Mouse (Mus musculus) megakaryocyte-erythroid progenitor cell, adult 5-6 weeks (primary cell): Measurements from ENCODE around the gene Prpf4. TPM values are rescaled to one million over a fixed set of nuclear protein-coding genes. Genes with fewer than 3 reads are reported as not detected.

ENCODE experiments used
- ATAC-seq: replicated peaks from 2 replicates; pipeline ENCODE4 v1.8.0; 2016; ENCODE audit warnings: mild to moderate bottlenecking, inconsistent platforms; ENCODE audit not compliant: severe bottlenecking, poor library complexity, low FRiP score, low TSS enrichment
- total RNA-seq, 2 experiments: library from RNA; stranded (forward) in 1 of 2; stranded (reverse) in 1 of 2; fragments of 200-1000, 215-1000 nt in 1 of 2; fragments of >200 nt in 1 of 2; fragmentation: Nextera tagmentation in 1 of 2; gene quantifications; 2 replicates each; pipeline ENCODE4 v1.2.3; 2014 to 2017

Gene Prpf4
- total RNA-seq, 2 experiments from 2014 or later = 25.4 to 29.0 TPM

DNA sequence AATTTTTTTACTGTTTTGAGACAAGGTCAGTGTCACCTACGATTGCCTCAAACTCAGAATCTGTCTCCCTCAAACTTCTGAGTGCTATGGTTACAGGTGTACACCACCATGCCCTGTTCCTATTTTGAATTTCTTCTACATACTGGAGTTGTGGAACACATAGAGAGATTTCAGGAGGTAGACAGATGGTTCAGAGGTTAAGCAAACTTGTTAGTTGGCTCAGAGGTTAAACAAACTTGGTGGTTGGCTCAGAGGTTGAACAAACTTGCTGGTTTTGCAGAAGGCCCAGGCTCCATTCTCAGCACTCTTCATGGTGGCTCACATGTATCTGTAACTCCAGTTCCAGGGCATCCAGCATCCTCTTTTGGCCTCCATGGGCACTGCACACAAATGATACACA lies 24.4 kb upstream of the Prpf4 start:
- ATAC-seq = no peak

DNA sequence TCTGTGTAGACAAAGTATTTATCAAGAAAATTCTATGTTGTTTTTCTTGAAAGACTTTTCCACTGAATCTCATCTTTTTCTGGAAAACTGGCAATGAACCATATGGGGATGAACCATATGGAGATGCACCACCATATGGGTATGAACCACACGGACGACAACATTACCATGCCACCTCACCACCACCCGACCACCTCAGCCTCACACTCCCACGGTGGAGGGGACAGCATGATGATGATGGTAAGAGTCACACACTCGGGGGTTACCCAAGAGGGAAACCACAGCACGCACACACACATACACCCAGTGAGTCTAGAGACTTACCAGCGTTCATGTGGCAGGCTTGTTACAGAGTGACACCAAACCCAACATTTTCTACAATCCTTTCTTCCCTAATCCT lies 23.2 kb upstream of the Prpf4 start:
- no peak for ATAC-seq

DNA sequence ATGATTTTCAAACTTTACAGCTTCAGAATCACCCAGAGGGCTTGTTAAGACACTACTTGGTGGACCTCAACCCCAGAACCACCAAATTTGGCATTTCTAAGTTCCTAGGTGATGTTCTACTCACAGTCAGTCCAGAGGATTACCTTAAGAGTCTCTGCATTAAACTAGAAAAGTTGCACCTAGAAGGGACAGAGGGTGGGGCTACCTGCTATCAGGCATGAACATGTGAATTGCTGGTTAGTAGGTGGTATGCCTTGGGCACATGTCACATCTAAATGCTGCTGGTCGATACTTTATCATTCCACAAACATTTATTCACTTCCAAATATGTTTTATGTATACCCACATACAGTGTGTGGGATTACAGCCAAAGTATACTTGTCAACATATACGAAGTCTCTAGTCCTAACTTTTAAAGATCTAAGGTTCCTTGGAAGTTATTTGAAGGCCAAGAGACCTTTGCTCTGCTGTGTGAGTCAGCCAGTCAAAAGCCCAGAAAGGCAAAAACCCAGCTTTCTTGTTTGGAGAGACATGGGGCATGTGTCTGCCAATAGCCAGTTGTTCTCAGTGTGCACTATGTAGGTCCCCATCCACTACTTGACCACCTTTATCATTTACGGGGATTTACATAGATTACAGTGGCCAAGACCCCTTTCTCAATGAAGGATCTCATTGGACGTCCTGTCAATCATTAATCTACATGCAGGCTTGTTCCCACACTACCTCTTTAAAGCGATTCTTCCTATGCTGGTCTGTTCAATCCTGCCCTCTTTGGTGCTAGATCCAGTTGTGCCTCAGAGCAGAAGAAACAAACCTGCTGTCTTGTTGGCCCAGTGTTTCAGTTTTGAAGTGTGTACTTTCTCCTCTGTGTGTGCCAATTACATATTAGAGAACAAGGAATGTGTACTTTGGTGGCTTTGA lies 18.7 kb upstream of the Prpf4 start:
- 0 out of 2 replicates have a peak, but pooled peaks have one; percentile 55 for ATAC-seq

DNA sequence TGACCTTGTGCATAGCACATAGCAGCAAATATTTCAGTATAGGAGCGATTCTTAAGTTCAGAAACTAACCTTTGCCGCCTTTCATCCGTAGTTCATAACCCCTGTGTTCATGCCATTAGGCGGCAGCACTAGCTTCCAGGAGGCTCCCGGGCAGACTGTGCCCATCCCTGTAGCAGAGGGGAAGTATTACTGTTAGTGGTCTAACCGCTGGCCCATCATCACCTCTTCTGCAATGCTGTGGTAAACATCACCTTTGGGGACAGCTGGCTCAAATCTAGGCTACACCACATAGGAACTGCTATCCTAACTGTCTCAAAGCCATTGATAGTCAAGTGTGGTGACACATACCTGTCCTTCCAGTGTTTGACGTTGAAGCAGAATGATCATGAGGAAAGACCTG lies 16.7 kb upstream of the Prpf4 start:
- ATAC-seq = no peak

DNA sequence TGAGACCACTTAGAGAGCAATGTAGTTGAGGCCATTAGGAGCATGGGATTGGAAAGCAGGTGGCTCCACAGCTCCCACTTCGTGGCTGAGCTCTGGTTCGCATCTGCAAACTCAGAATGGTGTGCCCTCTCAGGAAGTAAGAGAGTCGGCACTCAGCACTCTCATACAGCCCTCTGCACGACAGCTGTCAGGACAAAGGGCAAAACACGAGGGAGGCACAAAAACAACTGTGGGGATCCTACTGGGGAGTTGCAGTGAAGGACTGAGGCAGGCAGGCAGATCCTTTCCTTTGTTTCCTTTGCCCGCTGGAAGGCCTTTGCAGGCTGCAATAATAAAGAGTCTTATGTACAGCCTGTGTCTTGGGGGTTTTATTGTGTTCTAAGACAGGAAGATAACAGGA lies 15.1 kb upstream of the Prpf4 start:
- no peak for ATAC-seq

DNA sequence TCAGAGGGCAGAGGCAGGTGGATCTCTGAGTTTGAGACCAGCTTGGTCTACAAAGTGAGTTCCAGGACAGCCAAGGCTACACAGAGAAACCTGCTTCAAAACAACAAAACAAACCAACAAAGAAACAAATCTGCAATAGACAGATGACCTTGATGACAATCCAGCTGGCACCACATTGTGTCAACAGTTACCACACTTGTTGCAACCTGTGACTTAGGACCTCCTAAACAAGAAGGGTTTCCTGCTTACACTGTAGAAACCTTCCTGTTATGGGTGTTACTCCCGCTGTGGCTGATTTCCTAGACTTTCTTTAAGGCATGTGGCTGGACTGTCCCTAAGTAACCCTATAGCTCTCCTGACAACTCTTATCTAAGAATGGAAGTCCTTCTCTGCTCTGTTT lies 12.8 kb upstream of the Prpf4 start:
- no peak for ATAC-seq

DNA sequence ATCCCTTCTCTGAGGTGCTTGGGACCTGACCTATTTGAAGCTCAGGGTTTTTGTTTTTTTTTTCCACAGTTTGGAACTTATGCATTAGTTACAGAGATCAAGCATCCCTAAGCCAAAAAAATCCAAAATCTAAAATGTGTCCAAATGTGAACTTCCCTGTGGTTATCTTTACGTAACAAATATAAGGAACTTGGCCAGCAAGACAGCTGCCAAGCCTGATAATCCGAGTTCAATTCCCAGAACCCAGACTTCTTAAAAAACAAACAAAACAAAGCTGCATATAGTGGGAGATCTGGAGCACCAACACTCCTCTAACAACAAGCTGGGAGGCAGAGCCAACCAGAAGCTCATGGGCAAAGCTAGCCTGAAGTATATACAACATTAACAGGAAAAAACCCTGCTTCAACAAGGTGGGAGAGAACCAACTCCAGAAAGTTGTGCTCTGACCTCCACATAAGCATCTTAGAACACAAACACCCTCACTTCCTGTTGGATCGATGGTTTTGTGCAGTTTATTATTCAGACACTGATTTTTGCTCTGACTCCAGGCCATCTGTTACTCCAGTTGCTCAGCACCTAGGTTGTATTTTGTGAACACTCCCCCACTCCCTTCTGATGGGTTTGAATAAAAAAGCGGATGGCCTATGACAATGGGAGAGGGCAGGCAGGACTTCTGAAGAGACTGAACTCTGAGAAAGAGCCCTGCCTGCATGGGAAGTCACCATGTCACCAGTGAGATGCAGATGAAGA lies 10.8 kb upstream of the Prpf4 start:
- 0 out of 2 replicates have a peak, but pooled peaks have one; percentile 14 for ATAC-seq

DNA sequence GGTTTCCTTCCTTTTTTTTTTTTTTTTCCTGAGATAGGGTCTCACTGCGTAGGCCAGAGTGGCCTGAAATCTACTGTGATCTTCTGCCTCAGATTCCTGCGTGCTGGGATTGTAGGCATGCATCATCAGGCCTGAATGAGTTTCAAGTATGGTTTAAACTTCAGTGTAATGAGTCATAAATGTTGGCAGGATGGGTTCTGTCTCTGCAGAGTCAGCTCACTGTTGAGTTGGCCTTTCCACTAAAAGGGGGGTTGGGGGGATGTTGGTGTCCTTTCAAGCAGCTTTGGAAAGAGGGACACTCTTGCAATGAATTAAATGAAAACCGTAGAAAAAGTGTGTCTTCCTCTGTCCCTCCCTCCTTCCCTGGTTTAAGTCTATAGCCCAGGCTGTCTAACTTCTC lies 9.6 kb upstream of the Prpf4 start:
- no peak for ATAC-seq

DNA sequence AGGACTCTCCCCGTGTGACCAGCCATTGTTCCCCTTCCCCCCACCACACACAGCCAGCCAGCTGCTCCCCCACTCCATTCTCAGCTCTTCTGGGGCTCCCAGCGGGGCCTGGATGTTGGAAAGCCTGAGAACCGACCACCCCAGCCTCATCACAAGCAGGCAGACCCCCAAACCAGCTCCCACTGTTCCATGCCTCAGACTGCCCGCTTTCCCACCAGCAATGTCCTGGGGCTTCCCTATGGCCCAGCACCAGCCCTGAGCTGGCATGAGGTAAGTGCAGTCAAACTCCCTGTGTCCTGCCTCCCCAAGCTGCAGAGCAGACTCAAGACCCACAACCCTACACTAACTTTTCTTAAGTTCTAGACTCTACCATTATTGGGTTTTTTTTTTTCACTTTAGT lies 2.5 kb upstream of the Prpf4 start:
- ATAC-seq = no peak

DNA sequence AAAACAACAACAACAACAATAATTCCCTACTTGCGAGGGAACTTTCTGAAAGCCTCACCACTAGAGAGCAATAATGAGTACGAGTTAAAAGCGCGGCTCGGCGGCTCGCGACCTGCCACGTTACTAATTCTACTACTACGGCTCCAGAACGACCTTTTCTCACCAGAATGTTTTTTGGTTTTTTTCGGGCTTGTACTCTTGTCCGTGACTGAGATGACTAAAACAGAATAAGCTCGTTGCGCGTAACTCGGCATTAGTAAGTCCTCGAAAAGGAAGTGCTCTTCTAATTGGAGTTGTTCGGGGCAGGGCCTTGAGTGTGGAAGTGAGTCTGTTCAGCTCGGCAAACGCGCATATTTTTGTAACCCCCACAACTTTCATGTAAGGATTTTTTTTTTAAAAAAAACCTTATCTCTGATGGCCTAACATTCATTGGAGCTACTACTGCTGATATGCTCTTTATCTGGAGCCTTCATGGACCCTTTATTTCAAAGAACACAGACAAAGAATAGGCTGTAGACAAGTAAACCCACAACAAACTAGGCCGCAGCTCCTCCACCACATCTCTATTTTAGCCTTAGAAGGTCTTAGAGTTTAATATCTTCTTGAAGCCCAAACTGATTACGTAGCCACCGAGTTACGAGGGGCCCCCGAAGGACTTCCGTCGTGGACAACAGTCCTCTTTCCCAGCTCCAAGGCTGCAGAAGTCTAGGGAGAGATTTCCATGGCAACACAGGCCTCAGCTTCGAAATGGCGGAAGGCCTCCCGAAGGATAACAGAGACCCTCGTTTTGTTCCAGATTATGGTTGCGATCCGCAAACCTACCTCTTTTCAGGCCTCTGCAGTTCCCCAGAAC lies 641 bp upstream of the Prpf4 start:
- peak; percentile 54 for ATAC-seq

DNA sequence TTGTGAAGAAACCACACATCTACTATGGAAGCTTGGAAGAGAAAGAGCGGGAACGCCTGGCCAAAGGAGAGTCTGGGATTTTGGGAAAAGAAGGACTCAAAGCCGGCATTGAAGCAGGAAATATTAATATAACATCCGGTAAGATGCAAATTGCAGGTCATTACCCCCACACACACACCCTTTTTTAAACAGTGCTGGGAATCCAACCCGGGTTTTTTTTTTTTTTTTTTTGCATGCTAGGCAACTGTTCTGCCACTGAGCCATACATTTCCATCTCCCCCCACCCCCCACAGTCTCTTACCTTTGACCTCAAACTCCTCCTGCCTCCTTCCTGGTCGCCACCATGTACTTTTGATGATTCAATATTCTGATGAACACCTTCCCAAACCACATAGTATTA lies 1.0 kb downstream of the Prpf4 start:
- no peak for ATAC-seq

DNA sequence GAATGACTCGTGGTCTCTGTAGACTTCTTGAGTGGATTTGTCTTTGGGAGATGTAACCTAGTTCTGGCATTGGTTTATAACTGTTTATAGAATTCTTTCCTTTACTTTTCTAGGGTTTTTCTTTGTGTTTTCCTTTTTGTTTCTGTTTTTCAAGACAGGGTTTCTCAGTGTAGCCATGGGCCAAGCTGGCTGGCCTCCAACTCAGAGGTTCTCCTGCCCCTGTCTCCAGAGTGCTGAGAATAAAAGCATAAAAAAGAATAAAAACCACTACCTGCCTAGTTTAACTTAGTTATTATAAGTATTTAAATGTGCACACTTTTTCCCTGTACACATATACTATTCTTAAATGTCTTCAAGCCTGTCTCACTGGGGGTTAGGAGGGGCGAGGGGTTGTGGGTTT lies 1.7 kb downstream of the Prpf4 start:
- ATAC-seq = no peak

DNA sequence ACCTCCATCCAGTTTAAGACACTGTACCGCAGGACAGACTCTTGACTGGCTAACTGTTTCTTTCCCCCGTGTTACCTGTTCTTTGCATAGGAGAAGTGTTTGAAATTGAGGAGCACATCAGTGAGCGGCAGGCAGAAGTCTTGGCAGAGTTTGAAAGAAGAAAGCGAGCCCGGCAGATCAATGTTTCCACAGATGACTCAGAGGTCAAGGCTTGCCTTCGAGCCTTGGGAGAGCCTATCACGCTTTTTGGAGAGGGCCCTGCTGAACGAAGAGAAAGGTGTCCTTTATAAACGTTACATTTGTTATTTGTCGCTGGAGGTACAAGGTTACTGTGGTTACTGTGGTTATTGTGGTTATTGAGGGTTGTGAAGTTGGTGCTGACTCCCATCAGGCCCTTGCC lies 3.0 kb downstream of the Prpf4 start:
- ATAC-seq = no peak

DNA sequence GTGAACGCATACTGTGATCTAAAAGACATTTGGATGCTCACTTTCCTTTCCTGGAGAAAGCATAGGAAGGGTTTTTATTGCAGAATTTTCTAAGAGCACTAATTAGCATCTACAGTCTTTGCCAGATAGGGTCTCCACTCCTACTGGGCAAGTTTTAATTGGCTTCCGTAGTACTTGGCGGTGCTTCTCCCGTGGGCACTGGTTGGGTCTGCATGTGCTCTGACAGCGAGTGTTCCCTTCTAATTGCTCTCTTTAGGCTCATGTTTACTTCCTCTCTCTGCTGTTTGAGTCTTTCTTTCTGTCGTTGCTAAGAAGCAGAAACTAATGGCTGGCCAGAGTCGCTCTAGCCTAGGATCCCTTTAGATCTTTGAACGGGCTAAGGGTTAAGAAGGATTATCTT lies 9.9 kb downstream of the Prpf4 start:
- no peak for ATAC-seq

DNA sequence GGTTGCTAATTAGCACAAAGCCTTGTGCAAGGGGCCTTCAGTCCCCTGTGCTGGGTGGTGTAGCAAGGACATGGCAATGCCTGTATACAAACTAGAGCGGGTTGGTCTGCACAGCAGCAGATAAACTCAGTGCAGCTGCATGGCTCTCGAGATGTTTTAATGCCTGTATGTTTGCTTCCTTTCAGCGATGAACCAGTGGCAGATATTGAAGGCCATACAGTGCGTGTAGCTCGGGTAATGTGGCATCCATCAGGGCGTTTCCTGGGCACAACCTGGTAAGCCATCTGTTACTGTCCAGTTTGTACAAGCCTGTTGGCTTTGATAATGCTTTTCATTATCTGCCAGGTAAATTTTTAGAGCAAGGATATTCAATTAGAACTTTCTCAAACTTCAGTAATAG lies 10.5 kb downstream of the Prpf4 start:
- ATAC-seq = no peak

DNA sequence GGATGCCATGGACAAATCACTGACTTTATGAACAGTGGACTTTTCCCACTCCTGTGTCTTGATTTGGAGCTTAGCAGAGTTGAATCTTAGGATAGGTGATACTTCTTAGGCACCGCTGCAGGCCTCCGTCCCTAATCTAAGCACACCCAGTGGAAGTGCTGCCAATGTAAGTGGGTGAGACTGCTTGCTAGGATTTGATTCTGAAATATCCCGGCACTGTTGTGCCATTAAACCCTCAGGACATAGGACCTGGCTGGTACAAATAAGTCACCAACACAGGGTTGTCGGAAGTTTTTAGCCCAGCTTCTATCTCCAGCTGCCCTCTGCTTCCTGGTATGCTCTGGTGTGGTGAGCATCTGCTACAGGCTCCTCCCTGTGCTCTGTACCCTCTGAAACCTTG lies 17.3 kb downstream of the Prpf4 start:
- no peak for ATAC-seq

DNA sequence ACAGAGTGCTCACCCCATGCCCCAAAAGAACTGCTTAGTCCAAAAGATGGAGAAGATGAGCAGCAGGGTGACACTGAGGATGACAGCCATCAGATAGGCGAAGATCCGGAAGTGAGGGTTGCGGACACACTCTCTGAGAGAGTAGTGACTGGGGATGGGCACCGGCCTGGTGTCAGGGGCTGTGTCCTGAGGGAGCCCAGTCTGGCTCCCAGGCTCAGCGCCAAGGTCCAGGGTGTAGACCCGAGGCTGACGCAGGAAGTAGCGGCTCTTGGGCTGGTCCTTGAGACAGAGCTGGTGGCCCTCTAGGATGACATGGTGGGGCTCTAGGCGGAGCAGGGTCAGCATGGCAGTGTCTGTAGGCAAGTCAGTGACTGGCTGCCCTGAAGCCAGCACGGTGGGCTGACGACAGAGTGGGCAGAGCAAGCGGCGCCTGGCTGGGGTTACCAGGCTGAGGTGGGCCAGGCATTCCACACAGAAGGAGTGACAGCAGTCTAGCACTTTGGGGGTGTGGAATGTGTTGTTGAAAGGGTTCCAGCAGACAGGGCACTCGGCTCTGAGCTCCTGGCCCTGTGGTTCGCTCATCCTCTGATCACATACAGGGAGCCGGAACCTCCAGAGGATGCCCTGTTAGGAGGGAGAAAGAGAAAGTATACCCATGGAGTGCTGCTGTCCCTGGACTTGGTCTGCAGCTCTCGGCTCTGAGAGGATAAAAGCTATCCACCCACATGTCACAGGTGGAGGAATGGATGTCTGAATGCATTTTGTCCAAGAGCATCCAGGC lies 19.6 kb downstream of the Prpf4 start:
- ATAC-seq = no peak

DNA sequence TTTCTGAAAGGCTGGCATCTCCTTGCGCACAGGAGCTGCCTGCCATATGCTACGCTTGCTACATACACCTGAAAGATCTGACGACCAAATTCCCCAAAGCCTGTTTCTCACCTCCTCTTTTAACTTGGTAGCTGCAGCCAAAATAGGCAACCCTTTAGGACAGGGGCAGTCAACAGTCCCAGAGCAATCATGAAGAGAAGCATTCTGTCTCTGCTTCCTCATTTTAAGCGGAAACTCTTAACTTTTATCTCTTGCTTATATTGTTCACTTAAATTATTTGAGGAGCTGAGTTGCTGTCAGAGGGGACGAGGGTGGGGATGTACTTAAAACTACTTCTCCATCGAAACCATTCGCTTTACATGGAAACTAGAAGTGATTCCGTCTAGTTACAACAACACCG lies 21.0 kb downstream of the Prpf4 start:
- ATAC-seq = no peak

DNA sequence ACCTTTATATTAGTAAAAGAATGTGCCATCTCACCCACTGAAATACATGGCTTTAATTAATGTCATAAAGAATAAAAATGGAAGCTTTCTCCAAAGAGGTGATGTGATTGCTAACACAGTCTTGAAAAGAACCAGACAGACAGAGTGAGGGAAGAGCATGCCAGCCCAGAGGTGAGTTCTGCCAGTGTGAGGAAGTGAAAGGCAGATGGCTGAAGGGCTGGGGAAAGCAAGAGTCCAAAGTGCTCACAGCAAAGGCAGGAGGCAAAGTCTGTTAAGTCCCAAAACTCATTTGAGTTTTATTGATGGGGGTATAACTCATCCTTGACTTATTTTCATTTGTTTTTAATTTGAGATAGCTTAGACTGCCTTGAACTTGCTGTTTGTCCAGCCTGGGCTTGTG lies 22.1 kb downstream of the Prpf4 start:
- ATAC-seq = no peak
